Mouse (Mus musculus) A20 (cell line): ENCODE data around the gene Hspa4.
A peak's percentile ranks its signal among the peaks of the same experiment; 100 is the strongest.
"Not testable (repeated sequence)": the region's sequence is repeated elsewhere in the genome, so short reads cannot be mapped to it uniquely, and the experiment has no call there.

Experiments
- DNase-seq: peaks from one replicate; pipeline ENCODE4 v3.0.0-alpha.2; 2011; ENCODE audit warnings: low read depth, low spot score

Hspa4 gene

DNA sequence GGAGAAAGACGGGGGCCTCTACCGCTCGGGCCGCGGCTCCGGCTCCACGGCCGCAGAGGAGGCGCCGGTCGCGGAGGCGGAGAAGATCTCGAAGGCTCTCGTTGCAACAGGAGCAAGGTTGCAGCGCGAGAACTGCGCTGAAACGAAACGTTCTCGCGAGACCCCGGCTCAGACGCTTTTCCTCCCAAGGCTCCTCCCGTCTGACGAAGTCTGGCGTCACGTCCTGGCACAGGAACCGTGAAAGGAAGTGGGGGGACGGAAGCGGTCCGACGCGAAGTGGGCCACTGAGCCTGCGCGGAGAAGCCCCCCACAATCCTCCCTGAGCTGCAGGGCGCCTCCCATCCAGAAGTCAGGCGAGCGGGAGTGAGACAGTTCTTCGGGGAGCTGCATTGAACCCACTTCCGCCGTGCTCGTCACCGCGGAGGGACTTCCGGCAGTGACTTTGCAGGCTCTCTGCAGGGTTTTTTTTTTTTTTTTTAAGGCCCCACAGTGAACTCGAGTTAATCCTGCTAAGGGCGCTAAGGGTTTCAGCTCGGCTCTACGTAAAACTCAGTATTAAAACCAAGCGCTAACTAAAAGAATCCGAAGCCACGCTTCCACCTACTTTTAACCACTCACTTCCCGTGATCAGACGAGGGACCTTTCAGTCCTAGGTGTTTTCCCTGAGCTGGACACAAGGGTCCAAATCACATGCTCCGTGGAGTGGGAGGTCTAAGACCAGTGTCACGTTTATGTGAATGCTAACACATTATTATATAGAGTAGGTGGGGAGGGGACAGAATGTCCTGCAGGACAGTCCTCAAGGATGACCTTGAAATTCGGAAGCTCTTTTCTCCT lies at the start of gene Hspa4:
Gene Hspa4 (minus strand): TSS at position 128 of the 837 bp plus-strand sequence.
- DNase-seq: peak; percentile 100

DNA sequence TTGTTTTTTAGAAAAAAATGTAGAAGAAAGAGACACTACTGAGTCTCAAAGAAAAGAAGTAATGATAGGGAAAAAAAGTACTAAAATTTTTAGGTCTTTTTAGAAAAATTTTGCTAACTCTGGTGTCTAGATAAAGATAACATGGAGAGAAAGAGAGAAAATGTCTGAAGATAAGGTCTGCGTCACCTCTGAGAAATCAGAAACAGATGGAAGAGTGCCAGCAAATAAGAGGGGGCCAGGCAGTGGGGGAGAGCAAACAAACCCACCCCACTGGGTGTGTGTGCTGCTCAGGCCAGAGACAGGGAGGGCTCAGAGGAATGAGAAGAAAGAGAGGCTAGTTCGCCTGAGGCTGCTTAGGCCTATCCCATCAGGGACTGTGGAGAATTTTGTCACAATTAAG lies 45.5 kb upstream of the Hspa4 start:
- DNase-seq: no peak

DNA sequence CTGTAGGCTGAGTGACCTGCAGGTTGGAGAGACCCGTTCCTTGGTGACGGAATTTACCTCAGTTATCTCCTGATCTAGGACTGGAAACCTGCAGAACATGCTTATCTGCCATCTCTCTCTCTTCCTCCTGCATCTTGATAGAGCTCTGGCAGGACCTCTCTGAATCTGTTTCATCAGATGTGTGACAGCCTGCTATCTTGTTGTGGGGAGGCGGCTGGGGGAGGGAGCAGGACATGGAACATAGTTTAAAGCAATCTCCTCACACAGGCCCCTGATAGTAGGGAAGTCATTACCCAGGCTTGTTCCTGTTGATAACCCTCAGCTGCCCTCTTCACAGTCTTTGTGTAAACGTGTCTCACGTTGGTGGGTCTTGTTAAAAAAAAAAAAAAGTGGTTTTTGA lies 45.1 kb upstream of the Hspa4 start:
- peak; percentile 30 for DNase-seq

DNA sequence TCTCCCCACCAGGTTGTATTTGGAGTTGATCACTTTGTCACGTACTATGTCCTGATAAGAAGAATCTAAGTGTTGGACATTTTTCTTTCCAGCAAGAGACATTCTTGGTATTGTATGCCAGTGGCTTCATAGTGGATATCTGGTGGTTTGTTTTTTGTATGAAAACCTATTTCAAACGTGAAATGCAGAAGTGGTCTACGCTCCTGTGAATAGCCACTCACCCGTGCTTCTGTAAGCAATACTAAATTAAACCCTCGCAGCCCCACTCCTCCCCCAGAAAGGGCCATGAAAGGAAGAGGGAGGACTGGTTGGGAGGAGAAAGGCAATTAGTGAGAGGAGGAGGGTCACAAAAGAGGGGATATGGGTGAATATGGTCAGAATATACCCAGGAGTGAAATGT lies 42.5 kb upstream of the Hspa4 start:
- peak; percentile 83 for DNase-seq

DNA sequence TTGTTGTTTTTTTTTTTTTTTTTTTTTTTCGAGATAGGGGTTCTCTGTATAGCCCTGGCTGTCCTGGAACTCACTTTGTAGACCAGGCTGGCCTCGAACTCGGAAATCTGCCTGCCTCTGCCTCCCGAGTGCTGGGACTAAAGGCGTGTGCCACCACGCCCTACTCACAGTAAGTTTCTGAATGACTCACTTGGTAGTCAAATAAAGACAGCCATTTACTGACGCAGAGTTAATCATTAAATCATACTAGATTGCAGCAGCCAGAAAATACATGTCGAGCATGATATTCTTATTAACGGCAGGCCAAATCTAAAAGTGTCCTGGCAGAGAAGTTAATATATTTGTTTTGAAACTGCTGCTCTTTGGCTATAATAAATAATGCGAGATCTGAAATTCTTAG lies 40.8 kb upstream of the Hspa4 start:
- DNase-seq: peak; percentile 33

DNA sequence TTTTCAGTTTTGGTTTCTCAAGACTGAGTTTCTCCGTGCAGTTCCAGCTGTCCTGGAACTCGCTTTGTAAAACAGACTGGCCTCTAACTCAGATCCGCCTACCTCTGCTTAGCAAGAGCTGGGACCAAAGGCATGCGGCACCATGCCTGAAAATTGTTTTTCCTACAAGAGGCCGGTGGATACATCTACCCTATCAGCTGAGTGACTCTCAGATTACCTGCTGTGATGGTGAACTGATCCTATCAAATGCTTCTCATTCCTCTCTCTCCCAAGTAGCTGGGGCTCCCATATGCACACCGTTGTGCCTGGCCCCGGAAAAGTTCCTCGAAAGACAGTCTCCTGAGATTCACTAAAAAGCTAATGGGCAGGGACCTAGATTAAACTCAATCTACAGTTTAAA lies 37.4 kb upstream of the Hspa4 start:
- DNase-seq: no peak

DNA sequence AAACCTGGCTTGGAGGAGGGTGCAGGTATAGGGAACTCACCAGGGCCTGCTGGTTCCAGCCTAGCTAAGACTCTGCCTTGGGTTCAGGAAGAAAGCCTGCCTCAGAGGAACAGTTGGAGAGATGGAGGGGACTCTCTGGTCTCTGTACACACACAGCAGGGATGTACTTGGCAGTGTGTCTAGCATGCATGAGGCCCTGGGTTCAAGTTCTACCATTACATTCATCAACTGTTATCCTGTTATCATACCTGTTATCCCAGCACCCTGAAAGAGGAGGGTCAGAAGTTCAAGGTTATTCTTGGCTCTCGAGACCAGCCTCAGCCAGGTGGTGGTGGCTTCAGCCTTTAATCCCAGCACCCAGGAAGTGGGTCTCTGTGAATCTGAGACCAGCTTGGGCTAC lies 36.7 kb upstream of the Hspa4 start:
- DNase-seq: no peak

DNA sequence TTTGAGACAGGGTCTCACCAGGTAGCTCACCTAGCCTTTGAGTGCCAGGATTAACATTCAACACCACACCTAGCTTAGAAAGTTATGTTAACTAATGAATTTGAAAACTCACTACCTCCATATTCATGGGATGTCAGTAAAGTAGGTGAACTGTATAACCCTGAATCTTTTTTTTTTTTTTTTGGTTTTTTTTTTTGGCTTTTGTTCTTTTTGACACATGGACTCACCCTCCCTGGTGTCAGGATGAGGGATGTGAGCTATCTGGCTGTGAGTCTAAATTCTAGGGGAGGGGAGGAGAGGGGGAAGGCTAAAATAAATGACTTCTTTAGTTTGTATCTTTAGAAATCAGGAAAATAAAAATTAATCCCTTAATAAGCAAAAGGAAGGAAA lies 35.9 kb upstream of the Hspa4 start:
- no peak for DNase-seq

DNA sequence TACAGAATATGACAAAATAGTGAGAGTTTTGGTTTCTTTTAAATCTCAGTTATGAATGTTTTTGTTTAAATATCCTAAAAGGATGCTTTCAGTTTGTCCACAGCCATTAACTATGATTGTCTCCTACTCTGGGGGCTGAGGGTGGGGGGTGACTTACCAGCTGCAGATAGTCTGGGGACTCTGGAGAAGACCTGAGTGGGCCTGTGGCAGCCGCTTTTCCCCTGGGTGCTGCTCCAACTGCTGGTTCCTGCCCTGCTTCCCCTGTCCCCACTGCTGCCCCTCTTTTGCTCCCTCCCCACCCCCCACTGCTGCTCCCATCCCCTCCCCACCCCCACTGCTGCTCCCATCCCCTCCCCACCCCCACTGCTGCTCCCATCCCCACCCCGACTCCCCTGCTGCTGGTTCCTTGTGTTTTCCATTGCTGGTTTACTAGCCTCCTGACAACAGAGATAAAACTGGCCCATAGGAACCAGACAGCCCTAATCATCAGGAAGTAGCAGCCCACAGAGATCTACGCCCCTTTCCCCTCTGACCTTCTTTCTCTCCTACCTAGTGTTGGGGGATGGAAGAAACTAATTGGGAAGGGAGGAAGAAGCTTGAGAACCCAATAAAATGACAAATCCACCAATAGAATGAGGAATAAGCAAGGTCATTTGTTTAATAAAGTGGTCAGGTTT lies 35.4 kb upstream of the Hspa4 start:
- DNase-seq: no peak

DNA sequence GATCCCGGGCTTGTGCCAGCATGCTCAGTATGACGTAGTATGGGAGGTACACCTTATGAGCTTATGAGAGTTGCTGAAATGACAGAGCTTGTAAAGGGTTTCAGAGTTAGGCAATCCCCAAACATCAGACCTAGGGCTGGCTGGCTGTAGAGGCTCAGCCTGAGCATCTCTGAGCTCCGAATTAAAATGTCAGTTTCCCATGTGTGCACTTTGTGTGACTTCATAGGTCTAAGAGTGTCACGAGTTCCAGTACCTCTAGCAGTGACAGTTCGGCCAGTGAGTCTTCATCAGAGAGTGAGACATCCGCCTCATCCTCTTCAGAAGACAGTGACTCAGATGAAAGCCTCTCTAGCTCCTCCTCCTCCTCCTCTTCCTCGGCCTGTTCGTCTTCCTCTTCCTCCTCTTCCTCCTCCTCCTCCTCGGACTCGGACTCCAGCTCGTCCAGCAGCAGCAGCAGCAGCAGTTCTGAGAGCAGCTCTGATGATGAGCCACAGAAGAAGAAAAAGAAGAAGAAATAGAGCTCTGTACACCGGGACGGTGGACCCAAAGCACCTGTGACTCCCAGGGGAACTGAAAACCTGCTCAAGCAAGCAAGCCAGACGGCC lies 31.9 kb upstream of the Hspa4 start:
- DNase-seq: peak; percentile 77

DNA sequence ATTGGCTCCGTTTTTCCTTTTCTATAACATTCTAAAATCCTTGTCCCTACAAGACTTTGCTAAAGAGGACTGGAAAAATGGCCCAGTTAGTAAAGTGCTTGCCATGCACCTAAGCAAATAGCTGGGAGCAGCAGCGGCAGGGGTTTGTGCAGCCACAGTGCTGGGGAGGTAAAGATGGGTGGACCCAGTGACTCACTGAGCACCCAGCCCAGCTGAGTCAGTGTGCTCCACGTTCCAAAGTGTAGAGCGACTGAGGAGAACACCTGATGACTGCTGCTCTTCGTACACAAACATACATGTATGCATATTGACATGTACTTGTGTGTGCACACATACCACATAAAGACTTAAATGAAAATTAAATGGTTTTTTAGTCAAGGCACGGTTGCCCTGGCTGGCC lies 30.9 kb upstream of the Hspa4 start:
- DNase-seq: no peak

DNA sequence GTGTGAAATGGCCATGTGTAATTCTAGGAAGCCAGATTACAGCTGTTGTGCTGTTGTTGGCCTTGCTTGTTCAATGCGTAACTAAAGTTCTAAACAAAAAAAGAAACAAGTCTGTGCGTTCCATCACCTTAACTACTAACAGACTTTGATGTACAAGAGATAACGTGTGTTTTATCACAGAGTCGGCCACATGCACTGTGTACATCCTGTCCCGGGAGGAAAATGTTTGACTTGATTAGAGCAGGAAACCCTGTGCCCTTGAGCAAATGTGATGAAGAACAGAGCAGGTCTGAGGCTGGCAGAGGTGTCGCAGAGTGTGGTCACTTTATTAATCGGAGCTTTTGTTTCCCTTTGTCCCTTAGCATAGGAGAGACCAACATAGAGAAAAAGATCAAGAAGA lies 30.1 kb upstream of the Hspa4 start:
- no peak for DNase-seq

DNA sequence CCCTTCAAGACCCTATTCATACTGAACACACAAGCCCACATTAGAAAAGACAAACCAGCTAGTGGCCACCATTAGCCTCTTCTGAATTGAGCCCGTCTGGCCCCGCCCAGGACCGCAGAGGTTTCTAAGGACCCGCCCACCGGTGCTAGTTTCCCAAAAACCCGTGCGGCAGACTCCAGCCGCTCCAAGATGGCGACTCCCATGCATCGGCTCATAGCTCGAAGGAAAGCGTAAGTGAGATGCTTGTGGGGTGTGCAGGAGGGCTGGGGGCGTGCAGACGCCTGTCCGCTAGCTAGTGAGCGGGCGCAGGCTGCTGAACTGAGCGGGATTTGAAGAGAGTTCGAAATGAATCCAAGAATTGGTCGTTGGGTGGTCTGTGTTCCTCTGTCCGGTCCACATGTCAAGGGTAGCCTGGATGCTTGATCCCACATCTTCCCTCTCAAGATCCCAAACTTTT lies 24.3 kb upstream of the Hspa4 start, which contains the start of gene Zcchc10:
Gene Zcchc10 (plus strand): TSS at position 168 of the 457 bp plus-strand sequence.
- DNase-seq: peak; percentile 92

DNA sequence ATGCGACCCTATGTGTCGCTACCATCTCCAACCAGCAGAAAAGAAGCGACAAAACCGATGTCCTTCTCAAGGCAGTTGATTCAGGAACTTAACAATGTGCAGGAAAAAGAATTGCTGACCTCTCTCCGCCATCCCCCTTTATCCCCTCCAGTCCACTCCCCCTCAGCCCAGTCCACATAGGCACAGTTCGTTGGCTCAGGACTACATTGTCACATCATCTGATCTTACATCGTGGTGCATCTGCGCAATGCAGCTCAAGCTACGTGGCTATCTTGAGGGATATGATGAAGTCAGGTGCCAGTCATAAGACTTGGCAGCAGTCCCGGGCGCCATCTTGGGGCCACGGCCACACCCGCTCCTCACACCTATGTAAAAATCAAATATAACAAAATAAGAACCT lies 19.6 kb upstream of the Hspa4 start:
- not testable (repeated sequence) for DNase-seq

DNA sequence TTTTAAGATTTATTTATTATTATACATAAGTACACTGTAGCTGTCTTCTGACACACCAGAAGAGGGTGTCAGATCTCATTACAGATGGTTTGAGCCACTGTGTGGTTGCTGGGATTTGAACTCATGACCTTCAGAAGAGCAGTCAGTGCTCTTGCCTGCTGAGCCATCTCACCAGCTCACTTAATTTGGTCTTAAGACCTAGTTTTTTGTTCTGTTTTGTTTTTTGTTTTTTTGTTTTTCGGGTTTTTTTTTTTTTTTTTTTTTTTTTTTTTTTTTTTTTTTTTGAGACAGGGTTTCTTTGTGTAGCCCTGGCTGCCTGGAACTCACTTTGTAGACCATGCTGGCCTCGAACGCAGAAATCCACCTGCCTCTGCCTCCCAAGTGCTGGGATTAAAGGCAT lies 18.3 kb upstream of the Hspa4 start:
- not testable (repeated sequence) for DNase-seq

DNA sequence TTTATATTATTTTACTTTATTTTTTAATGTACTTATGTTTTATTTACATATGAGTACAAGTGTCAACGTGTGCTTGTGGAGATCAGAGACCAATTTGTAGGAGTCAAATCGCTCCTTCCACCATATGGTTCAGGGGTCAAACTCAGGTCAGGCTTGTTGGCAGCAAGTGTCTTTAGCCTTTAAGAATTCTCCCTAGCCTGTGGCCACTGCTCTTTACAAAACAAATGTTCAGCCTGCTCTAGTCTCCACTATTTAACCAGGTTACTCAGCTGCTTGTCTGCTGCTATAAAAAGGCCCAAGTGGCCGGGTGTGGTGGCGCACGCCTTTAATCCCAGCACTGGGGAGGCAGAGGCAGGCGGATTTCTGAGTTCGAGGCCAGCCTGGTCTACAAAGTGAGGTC lies 17.8 kb upstream of the Hspa4 start:
- no peak for DNase-seq

DNA sequence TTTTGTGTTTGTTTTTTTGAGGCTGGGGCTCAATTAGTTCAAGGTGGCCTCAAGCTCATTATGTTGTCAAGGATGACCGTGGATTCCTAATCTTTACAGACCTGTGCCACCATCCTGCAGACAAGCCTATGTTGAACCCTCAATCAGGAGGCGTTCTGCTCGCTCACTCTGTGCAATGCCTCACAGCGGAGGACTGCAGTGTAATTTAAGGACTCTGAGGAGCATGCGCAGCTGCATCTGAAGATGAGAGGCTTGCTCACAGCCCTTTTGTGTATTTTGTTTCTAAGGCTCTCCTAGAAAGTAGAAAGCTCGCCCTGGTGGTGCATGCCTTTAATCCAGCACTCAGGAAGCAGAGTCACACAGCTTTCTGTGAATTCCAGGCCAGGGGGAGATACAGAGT lies 16.7 kb upstream of the Hspa4 start:
- no peak for DNase-seq

DNA sequence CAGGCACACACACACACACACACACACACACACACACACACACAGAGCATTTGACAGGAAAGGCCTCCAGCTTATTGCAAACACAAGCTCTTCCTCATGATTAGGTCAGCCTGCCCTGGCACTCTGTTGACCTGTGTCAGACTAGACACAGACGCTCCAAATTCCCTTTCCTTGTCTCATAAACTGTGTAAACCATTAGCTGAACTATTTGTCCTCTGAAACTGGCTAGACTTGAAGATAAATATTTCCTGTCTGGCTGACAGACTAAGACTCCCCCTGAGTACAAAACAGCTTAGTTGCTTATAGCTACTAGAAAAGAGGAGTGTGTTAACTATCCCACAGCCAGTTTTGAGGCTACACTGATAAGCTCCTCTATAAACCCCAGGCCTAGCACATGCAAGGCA lies 14.5 kb upstream of the Hspa4 start:
- DNase-seq: no peak

DNA sequence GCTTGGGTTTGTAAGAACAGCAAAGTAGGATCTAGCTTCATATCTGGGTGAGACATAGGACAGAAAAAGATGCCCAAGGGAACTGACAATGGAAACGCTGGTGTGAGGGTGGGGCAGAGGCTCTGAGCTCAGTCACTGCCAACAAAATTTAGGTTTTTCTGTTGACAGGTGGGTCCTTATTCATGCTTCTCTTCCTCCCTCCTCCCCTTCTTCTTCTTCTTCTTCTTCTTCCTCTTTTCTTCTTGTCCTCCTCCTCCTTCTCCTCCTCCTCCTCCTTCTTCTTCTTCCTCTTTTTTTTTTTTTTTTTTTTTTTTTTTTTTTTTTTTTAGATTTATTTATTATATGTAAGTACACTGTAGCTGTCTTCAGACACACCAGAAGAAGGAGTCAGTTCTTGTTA lies 12.6 kb upstream of the Hspa4 start:
- not testable (repeated sequence) for DNase-seq

DNA sequence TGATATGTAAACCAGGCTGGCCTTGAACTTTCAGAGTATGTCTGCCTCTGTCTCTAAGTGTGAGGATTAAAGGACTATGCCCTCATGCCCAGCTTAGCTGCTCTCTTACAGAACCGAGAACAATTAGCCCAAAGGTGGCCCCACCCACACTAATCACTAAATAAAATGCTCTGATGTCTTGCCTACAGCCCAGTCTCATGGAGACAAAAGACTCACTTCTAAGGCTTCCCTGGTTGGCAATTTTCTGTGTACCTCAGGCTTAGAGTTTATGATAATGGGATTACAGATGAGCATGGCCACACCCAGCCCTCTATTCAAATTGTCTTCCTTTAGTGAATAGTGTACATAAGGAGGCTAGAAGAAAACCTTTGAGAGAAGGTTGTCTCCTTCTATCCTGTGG lies 11.1 kb upstream of the Hspa4 start:
- no peak for DNase-seq

DNA sequence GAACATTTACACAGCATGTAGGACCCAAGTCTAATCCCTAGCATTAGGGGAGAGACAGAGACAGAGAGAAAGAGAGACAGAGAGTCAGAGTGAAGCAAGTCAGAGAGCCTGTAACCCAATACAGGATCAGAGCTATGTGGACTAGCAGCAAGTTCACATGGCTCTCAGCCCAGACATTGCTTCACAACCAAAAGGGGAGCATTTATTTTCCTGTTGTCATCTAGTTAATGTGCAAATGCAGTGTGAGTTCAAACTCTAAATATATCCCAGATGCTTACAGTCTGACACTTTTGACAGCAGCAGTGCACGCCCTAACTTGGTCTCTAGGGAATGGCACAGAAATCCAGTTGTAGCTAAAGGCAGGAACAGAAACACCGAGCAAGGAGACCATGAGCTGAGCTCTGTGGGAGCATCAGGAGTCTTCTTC lies 8.6 kb upstream of the Hspa4 start:
- peak; percentile 37 for DNase-seq

DNA sequence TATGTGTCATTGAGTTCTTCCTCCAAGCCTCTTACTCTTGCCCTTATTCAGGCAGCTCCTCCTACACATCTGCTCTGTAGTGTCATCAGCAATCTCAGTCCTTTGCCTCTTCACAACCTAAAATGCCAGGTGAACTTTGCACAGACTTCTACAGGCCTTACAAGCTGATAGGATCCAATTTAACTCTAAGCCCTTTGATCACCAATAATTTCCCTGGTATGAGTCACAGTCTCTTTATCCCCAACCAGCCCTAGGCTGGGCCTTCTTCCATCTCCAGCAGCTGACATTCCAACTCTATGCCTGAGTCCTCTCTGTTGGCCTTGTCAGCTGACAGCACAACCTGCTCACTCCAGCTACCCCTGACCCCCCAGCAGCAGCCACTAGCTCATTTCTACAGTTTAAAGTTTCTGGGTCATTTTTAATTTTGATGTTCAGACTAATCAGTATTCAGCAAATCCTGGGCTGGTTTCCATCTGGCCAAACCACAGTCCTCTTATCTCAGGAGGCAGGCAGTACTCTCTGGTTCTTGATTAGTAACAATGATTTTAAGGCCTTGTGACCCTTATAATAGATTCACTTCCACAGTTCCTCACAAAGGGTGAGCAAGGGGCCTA lies 8.1 kb upstream of the Hspa4 start:
- peak; percentile 40 for DNase-seq
